Mouse (Mus musculus) neural tube, embryonic 11.5 days (tissue): Measurements from ENCODE around the gene Ubtd1. TPM values are rescaled to one million over a fixed set of nuclear protein-coding genes. Genes with fewer than 3 reads are reported as not detected.
A peak's percentile ranks its signal among the peaks of the same experiment; 100 is the strongest.

ENCODE experiments used
- ATAC-seq: fragments of 200-750 bp; cut with Nextera tagmentation; 2 replicates; pipeline ENCODE4 v1.8.0; 2017; ENCODE audit warnings: moderate number of reproducible peaks, mild to moderate bottlenecking, moderate TSS enrichment, moderate library complexity; ENCODE audit not compliant: insufficient read depth, low FRiP score, low TSS enrichment
- DNase-seq: peaks from one replicate; pipeline ENCODE4 v3.0.0-alpha.2; 2015; ENCODE audit warnings: low spot score
- H3K27ac ChIP-seq: fragments of 300-500 bp; sonication (generic); 2 replicates; pipeline ENCODE4 v1.5.1; 2014; ENCODE audit warnings: low read depth, mild to moderate bottlenecking, low read length
- H3K27me3 ChIP-seq: fragments of 300-500 bp; sonication (generic); 2 replicates; pipeline ENCODE4 v1.6.1; 2014; ENCODE audit warnings: mild to moderate bottlenecking, low read length, mixed read lengths; ENCODE audit not compliant: control insufficient read depth, insufficient read depth
- H3K36me3 ChIP-seq: fragments of 300-500 bp; sonication (generic); 2 replicates; pipeline ENCODE4 v1.6.1; 2014; ENCODE audit warnings: mild to moderate bottlenecking, low read length, moderate library complexity, mixed read lengths; ENCODE audit not compliant: control insufficient read depth, insufficient read depth
- H3K4me1 ChIP-seq: fragments of 300-500 bp; sonication (generic); 2 replicates; pipeline ENCODE4 v1.6.1; 2014; ENCODE audit warnings: low read length, mixed read lengths; ENCODE audit not compliant: control insufficient read depth, insufficient read depth
- H3K4me2 ChIP-seq: fragments of 300-500 bp; sonication (generic); 2 replicates; pipeline ENCODE4 v1.6.1; 2014; ENCODE audit warnings: low read depth, mild to moderate bottlenecking, moderate library complexity
- H3K4me3 ChIP-seq: fragments of 300-500 bp; sonication (generic); 2 replicates; pipeline ENCODE4 v1.5.1; 2014; ENCODE audit warnings: low read depth, low read length
- H3K9ac ChIP-seq: fragments of 300-500 bp; sonication (generic); 2 replicates; pipeline ENCODE4 v1.6.1; 2014; ENCODE audit warnings: mild to moderate bottlenecking, low read length
- H3K9me3 ChIP-seq: fragments of 300-500 bp; sonication (generic); 2 replicates; pipeline ENCODE4 v1.6.1; 2016; ENCODE audit warnings: low read length; ENCODE audit not compliant: control insufficient read depth
- WGBS: fragments of 180-500 bp; shearing (Covaris S2); extraction: QIAGEN DNeasy Blood & Tissue Kit; methylation state at CpG from one replicate; pipeline ENCODE4 v1.1.7; 2014; 5-methylcytosine and 5-hydroxymethylcytosine counted together
- polyA plus RNA-seq: library from polyadenylated mRNA; unstranded; fragments of >200 nt; fragmentation: Nextera tagmentation; extraction: Ambion mirVana; gene quantifications from 2 replicates; pipeline ENCODE4 v1.2.1, GENCODE M21; 2014

Gene Ubtd1
- polyA plus RNA-seq, 1 experiment from 2014 or later = 9.9 TPM

GRCm38 (mm10) chr19:41953574-41953973 is 28.0 kb upstream of the Ubtd1 start:
- no peaks in the 10 kb centered on the region for H3K4me1 ChIP-seq
- no peak for ATAC-seq
- H3K4me3 ChIP-seq = no peak overlapping the region
- no peak overlapping the region for H3K9ac ChIP-seq
- H3K27ac ChIP-seq = no peak overlapping the region
- no peak for DNase-seq
- no peak overlapping the region for H3K4me2 ChIP-seq
- peaks cover 15% of the 10 kb centered on the region for H3K36me3 ChIP-seq
- no peaks in the 10 kb centered on the region for H3K9me3 ChIP-seq
- H3K27me3 ChIP-seq = no peaks in the 10 kb centered on the region
- WGBS = 70% methylated on average over 3 of the region's 3 CpGs

GRCm38 (mm10) chr19:41969618-41970017 is 11.9 kb upstream of the Ubtd1 start:
- H3K36me3 ChIP-seq = peaks cover 9% of the 10 kb centered on the region

GRCm38 (mm10) chr19:41973891-41974794 is 7.4 kb upstream of the Ubtd1 start:
- no peak overlapping the region for H3K4me3 ChIP-seq
- no peak overlapping the region for H3K27ac ChIP-seq
- no peaks in the 10 kb centered on the region; the same call in 1 of the 2 replicates for H3K36me3 ChIP-seq
- H3K4me1 ChIP-seq = no peaks in the 10 kb centered on the region
- ATAC-seq (no peak), DNase-seq (no peak)
- H3K27me3 ChIP-seq = no peaks in the 10 kb centered on the region
- 58% methylated on average over 13 of the region's 13 CpGs for WGBS
- no peak overlapping the region for H3K4me2 ChIP-seq
- no peak overlapping the region for H3K9ac ChIP-seq
- H3K9me3 ChIP-seq = no peaks in the 10 kb centered on the region

More at GRCm38 (mm10) chr19:41969618-41970017, 11.9 kb upstream of the Ubtd1 start:
- Histone ChIP-seq H3K4me1 (no peaks in the 10 kb centered on the region), H3K27me3 (no peaks in the 10 kb centered on the region), H3K27ac (no peak overlapping the region), H3K9me3 (no peaks in the 10 kb centered on the region), H3K9ac (no peak overlapping the region), H3K4me3 (no peak overlapping the region), H3K4me2 (no peak overlapping the region)
- ATAC-seq (no peak), DNase-seq (no peak)
- WGBS = 96% methylated on average over 7 of the region's 7 CpGs

- H3K27me3 ChIP-seq = 0 out of 2 replicates have a peak, but pooled peaks cover 4% of the 10 kb centered on the region
- no peaks in the 10 kb centered on the region; the same call in 1 of the 2 replicates for H3K36me3 ChIP-seq
- ATAC-seq (peak; percentile 25; the same call in 1 of the 2 replicates), DNase-seq (no peak)
- peak overlapping the region; percentile 64; the same call in 1 of the 2 replicates for H3K27ac ChIP-seq
- peak overlapping the region; percentile 100 for H3K4me2 ChIP-seq
- H3K4me1 ChIP-seq = peaks cover 5% of the 10 kb centered on the region
- 0% methylated on average over 16 of the region's 16 CpGs for WGBS
- H3K9me3 ChIP-seq = no peaks in the 10 kb centered on the region
- peak overlapping the region; percentile 72 for H3K9ac ChIP-seq
- H3K4me3 ChIP-seq = peak overlapping the region; percentile 85
Measured at GRCm38 (mm10) chr19:41980422-41980818, 1.1 kb upstream of the Ubtd1 start.

GRCm38 (mm10) chr19:41980819-41981594 is 556 bp upstream of the Ubtd1 start, which contains the start of gene Mms19:
Mms19 (minus strand) TSS chr19:41981157.
- H3K27ac ChIP-seq = peak within 1 kb of the TSS; percentile 64; the same call in 1 of the 2 replicates
- H3K4me3 ChIP-seq = peak within 1 kb of the TSS; percentile 85
- no peaks in the 10 kb centered on the region; the same call in 1 of the 2 replicates for H3K36me3 ChIP-seq
- WGBS = under 1% methylated on average over 65 of the region's 68 CpGs
- DNase-seq (peak; percentile 99), ATAC-seq (peak; percentile 95)
- no peaks in the 10 kb centered on the region for H3K9me3 ChIP-seq
- peak within 1 kb of the TSS; percentile 72 for H3K9ac ChIP-seq
- H3K4me1 ChIP-seq = peaks cover 5% of the 10 kb centered on the region
- H3K4me2 ChIP-seq = peak within 1 kb of the TSS; percentile 100
- 0 out of 2 replicates have a peak, but pooled peaks cover 4% of the 10 kb centered on the region for H3K27me3 ChIP-seq

GRCm38 (mm10) chr19:41981931-41982790 is 598 bp downstream of the Ubtd1 start:
- Histone ChIP-seq H3K9me3 (no peaks in the 10 kb centered on the region), H3K4me1 (peaks cover 5% of the 10 kb centered on the region), H3K4me3 (peak overlapping the region; percentile 85), H3K9ac (peak overlapping the region; percentile 72), H3K4me2 (peak overlapping the region; percentile 100), H3K27ac (0 out of 2 replicates have a peak overlapping the region, but pooled peaks have one; percentile 46), H3K36me3 (no peaks in the 10 kb centered on the region), H3K27me3 (0 out of 2 replicates have a peak, but pooled peaks cover 4% of the 10 kb centered on the region)
- DNase-seq = peak; percentile 48
- no peak for ATAC-seq
- WGBS = under 1% methylated on average over 68 of the region's 74 CpGs

- H3K36me3 ChIP-seq = no peaks in the 10 kb centered on the region
- 0 out of 2 replicates have a peak, but pooled peaks cover 4% of the 10 kb centered on the region for H3K27me3 ChIP-seq
- H3K4me1 ChIP-seq = peaks cover 5% of the 10 kb centered on the region
- peak overlapping the region; percentile 85 for H3K4me3 ChIP-seq
- H3K27ac ChIP-seq = no peak overlapping the region
- H3K4me2 ChIP-seq = peak overlapping the region; percentile 100
- peak overlapping the region; percentile 72 for H3K9ac ChIP-seq
- no peaks in the 10 kb centered on the region for H3K9me3 ChIP-seq
- no peak for DNase-seq
- WGBS = 0% methylated on average over 4 of the region's 4 CpGs
- ATAC-seq = no peak
Measured at GRCm38 (mm10) chr19:41982791-41983150, 1.2 kb downstream of the Ubtd1 start.

- Histone ChIP-seq H3K9ac (no peak overlapping the region), H3K4me1 (peaks cover 5% of the 10 kb centered on the region; the same call in 1 of the 2 replicates), H3K9me3 (no peaks in the 10 kb centered on the region), H3K36me3 (no peaks in the 10 kb centered on the region), H3K4me2 (no peak overlapping the region), H3K27ac (no peak overlapping the region), H3K27me3 (0 out of 2 replicates have a peak, but pooled peaks cover 4% of the 10 kb centered on the region), H3K4me3 (no peak overlapping the region)
- WGBS = 92% methylated on average over 5 of the region's 5 CpGs
- ATAC-seq = no peak
- no peak for DNase-seq
Measured at GRCm38 (mm10) chr19:41985994-41986393, 4.4 kb downstream of the Ubtd1 start.
